Mouse (Mus musculus) E14TG2a.4 (cell line): ENCODE data around the gene Nol6.

ENCODE experiments used
- CTCF ChIP-seq: conservative IDR thresholded peaks from 2 replicates; pipeline ENCODE4 v1.5.1; 2014; ENCODE audit warnings: low read length
- POU5F1 ChIP-seq: IDR thresholded peaks from 2 replicates; pipeline ENCODE4 v1.6.1; 2014; ENCODE audit warnings: low read length, borderline replicate concordance

GRCm38 (mm10) chr4:41114358-41115070 lies 9.7 kb downstream of the Nol6 start:
- no peak for TF ChIP-seq CTCF
- TF ChIP-seq POU5F1: no peak
